Mouse (Mus musculus) bone marrow macrophage, adult 2 months (primary cell): ENCODE measurements around the gene Hist2h3c1. TPM values are rescaled to one million over a fixed set of nuclear protein-coding genes. Genes with fewer than 3 reads are reported as not detected.

Experiments used
- H3K27ac ChIP-seq: 2 replicates; pipeline ENCODE4 v1.5.1; 2012; ENCODE audit warnings: low read depth, low read length; ENCODE audit not compliant: insufficient read depth
- H3K4me1 ChIP-seq: 2 replicates; pipeline ENCODE4 v1.6.1; 2012; ENCODE audit warnings: low read length; ENCODE audit not compliant: control insufficient read depth, insufficient read depth
- H3K4me3 ChIP-seq: 2 replicates; pipeline ENCODE4 v1.5.1; 2012; ENCODE audit warnings: mild to moderate bottlenecking, low read length, moderate library complexity; ENCODE audit not compliant: insufficient read depth
- CTCF ChIP-seq: IDR thresholded peaks from 2 replicates; pipeline ENCODE4 v1.5.1; 2012; ENCODE audit warnings: low read depth, mild to moderate bottlenecking, low read length, moderate library complexity
- POLR2A ChIP-seq: IDR thresholded peaks from 2 replicates; pipeline ENCODE4 v1.6.1; 2012; ENCODE audit warnings: mild to moderate bottlenecking, low read depth, low read length, borderline replicate concordance
- polyA plus RNA-seq: library from polyadenylated mRNA; stranded (reverse); fragments of >200 nt; gene quantifications from 2 replicates; pipeline ENCODE4 v1.2.4, GENCODE M21; 2012; ENCODE audit not compliant: missing spikeins, insufficient read depth, insufficient read length

The Hist2h3c1 gene
- polyA plus RNA-seq, 1 experiment: 4.9 TPM

DNA sequence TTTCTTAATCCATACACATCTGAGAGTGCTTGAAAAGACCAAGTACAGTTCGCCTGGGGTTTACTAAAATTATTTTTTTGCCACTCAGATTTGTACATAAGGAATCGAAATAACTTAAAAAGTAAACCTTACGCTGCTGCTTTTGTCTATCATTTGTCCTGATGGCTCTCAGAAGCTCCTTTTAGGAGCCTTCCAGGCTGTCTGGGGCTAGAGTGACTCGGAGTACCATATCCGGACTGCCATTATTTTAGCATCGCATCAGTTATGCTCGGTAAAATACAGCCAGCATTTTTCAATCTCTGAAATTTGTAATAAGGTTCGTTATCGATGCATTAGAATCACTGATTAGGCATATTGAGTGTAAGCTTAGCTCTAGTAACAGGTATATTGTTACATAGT, 5.7 kb upstream of the Hist2h3c1 start:
- Histone ChIP-seq H3K4me3 (no peak overlapping the region), H3K4me1 (peaks cover 34% of the 10 kb centered on the region), H3K27ac (peak overlapping the region; percentile 56)
- TF ChIP-seq CTCF (no peak), POLR2A (no peak)

DNA sequence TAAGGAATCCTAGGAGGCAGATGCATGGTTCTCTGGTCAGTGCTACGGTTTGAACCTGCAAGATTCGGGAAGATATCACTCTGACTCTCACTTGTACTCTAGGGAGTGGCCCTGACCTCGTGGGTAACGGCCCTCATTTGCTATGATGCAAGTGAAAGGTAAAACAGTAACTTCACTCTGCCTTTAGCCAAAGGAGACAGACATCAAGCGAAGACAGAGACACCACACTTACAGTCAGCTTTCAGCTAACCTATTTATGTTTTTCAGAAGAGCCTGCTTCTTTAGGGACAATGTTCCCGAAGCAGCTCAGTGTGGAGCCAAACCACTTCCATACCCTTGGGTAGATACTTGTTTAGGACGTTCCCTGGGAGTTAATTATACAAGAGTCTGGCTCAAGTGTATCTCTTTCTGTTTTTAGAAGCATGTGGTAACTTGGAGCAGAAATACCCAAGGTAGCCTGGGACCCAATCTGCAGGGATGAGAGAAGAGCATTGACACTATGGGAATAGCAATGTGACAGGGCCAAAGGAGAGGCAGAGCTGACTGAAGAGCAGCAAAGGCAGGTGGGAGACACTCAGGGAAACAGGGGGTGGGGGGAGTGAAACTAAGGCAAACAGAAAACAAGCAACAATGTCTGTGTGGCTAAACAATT, 2.4 kb upstream of the Hist2h3c1 start:
- TF ChIP-seq POLR2A (no peak), CTCF (no peak)
- Histone ChIP-seq H3K4me1 (peaks cover 25% of the 10 kb centered on the region), H3K4me3 (peak overlapping the region; percentile 27), H3K27ac (peak overlapping the region; percentile 97)

DNA sequence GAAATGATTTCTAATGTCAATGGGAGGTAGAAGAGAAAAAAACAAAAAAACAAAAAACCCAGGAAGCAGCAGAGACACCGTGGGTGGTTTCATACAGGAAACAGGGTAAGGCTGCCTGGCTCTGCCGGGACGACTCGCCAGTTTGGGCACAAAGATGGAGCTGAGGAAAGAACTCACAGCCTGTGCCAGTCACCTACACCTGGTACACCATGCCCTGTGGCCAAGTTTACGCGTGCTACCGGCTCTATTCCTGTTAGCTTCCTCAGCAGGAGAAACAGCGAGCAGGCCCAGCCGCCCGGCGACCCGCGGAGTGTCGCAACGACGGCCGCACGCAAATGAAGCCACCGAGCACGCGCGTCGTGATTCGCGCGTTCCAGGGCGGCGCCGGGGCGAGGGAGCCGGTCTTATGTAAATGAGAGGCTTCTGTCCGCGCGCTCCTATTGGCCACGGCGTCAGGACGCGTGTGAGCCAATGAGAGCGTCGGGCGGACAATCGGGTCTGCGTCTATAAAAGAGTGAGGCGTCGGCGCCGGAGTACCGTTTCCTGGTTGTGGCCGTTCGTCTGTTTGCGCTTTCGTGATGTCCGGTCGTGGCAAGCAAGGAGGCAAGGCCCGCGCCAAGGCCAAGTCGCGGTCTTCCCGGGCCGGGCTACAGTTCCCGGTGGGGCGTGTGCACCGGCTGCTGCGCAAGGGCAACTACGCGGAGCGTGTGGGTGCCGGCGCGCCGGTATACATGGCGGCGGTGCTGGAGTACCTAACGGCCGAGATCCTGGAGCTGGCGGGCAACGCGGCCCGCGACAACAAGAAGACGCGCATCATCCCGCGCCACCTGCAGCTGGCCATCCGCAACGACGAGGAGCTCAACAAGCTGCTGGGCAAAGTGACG, 1.2 kb upstream of the Hist2h3c1 start, which contains the start of gene Hist2h2aa1:
TSS of gene Hist2h2aa1 (plus strand) at position 495 of the 884 bp plus-strand sequence.
- Histone ChIP-seq H3K4me1 (peaks cover 33% of the 10 kb centered on the region), H3K27ac (peak within 1 kb of the TSS; percentile 97), H3K4me3 (peak within 1 kb of the TSS; percentile 81)

DNA sequence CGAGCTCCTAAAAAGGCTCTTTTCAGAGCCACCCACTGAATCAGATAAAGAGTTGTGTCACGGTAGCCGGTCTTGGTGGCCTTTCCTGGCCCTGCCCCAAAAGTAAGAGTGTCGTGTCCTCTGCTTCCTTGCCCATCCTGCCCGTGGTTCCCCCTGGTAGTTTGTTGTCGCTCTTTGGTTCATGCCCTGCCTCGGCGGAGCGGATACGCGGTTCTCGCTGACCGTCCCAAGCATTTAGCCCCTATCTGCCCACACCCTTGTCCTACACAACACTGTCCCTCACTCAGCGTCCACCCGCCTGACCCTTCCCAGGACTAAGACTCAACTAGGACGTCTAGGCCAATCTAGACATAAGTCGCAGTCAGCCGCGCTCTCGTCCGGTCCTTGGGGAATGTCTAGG, 467 bp upstream of the Hist2h3c1 start:
- peaks cover 38% of the 10 kb centered on the region for H3K4me1 ChIP-seq
- peak overlapping the region; percentile 79 for H3K27ac ChIP-seq
- peak overlapping the region; percentile 58 for H3K4me3 ChIP-seq

DNA sequence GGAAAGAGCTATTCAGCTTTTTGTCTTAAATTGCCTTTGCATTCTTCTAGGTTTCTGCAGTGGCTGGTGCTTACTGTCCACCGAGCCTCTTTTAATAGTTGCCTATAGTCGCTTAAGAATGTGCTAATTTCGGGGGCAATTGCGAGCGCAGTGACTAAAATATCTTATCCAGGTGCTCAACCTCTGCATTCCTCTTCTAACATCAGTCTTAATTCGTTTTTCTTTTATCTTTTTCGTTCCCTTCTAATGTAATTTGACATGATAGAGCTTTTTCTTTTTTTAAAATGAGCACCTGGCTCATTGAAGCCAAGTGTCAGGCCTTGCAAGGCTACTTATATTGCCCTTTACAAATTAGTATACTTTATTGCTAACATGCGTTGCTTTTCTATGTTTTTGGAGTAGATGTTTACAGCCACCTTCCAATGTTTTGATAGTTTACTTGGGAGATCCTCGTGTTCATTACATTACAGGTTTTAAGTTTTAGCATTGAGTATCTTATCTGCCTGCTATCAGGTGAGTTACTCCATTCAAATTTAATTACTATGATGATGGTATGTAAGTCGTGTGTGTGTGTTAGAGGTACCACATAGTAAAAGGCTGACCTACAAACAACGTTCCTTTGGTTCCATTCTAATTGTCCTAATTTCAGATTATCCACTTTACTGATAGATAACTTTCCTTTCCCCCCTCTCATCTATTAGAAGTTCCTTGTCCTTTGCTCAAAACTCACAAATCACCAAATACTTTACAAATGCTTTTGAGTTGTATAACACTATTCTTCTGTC, 1.1 kb downstream of the Hist2h3c1 start:
- H3K4me3 ChIP-seq: peak overlapping the region; percentile 61
- peaks cover 39% of the 10 kb centered on the region for H3K4me1 ChIP-seq
- H3K27ac ChIP-seq: peak overlapping the region; percentile 74
- TF ChIP-seq POLR2A (no peak), CTCF (no peak)

DNA sequence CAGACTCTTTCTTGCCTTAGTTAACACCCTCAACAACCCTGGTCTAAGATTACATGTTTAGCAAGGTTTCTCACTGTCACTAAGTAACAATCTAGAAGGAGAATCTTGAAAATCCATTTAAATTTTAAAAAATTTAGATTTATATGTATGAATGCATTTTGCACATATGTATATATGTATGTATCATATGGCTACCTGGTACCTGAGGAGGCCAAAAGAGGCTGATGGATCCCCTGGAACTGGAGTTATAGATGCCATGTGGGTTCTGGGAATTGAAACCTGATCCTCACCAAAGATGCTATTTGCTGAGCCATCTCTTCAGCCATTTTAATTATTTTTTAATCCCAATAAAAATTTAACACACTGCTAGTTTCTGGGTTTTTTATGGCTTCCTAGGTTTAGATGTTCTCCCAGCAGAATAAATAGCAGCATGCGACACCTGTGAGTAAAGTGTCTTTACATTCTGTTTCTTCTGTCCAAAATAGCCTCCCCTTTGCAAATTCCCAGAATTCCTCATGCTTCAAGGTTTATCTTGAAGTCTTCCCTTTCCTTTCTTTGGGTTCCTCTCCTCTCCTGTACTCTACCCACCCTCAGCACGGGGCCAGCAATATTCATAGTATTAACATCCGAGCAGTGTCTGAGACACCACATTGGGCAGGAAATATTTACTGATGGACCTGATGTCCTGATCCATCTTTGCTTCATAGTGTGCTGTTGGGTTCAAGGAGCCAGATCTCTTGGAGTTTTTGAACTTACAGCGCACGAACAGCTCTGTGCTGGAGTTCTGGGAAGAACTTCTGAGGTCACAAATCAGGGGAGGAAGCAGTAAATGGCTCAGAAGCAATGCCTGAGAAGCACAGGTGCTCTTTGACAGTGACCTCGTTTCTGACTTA, 1.9 kb downstream of the Hist2h3c1 start:
- Histone ChIP-seq H3K4me1 (peaks cover 33% of the 10 kb centered on the region), H3K4me3 (peak overlapping the region; percentile 1; the same call in 1 of the 2 replicates), H3K27ac (0 out of 2 replicates have a peak overlapping the region, but pooled peaks have one; percentile 16)
- TF ChIP-seq POLR2A: no peak
- no peak for TF ChIP-seq CTCF

DNA sequence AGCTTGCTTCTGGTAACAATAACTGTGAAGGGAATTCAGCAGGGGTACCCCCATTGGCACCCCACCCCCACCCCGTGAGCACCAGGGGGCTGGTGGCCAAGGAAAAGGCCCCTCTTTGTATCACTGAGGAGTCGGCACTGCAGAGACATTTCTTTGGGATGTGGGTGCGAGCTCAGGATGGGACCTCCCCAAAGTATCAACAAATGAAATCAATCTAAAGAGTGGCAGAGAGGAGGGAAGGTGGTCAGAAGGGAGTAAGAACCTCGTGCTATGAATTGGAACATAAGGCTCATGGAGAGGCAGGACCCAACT, 2.5 kb downstream of the Hist2h3c1 start:
- no peak for TF ChIP-seq POLR2A
- no peak for TF ChIP-seq CTCF
- Histone ChIP-seq H3K4me3 (0 out of 2 replicates have a peak overlapping the region, but pooled peaks have one; percentile 1), H3K4me1 (peaks cover 27% of the 10 kb centered on the region), H3K27ac (no peak overlapping the region)

DNA sequence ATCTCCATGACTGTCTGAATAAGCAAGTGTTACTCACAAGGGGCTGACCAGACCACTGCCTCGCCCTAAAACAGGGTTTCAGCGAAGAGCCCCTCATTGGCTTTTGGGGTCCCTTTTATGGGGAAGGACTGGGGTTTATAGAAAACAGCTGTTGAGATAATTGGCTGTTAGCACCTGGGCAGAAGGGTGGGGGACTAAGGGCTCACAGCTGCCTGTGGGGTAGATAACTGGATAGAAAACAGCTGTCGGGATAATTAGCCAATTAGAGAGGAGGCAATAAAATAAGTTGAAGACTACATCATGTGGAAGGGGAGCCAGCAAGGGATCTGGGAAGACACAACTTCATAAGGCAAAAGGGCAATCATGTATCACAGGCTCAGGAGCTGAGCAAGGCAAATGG, 4.4 kb downstream of the Hist2h3c1 start:
- peak overlapping the region; percentile 96 for H3K27ac ChIP-seq
- TF ChIP-seq CTCF (no peak), POLR2A (no peak)
- peak overlapping the region; percentile 25 for H3K4me3 ChIP-seq
- peaks cover 34% of the 10 kb centered on the region for H3K4me1 ChIP-seq

DNA sequence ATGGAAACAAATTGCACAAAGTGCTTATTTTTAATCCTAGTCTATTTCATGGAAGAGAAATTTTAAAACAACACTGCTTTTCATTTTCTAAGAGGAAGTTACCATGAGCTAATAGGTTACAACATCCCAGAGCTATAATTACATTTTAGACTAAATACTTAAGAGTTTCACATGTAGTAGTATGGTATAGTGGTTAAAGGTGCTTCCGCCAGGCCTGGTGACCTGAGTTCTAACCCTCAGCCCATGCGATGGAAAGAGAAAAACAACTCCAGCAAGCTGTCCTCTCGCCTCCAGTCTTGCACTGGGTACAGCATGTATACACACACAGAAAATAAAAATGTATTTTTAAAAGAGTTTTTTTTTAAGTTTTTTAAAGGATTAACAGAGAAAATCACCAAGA, 5.3 kb downstream of the Hist2h3c1 start:
- H3K4me3 ChIP-seq: no peak overlapping the region
- H3K27ac ChIP-seq: peak overlapping the region; percentile 95
- H3K4me1 ChIP-seq: peaks cover 37% of the 10 kb centered on the region
- TF ChIP-seq CTCF (no peak), POLR2A (no peak)
